Comparison of ENCODE assay signal across 11 mouse cellular contexts in genomic region chr8:48688188-48688587, GRCm38 (mm10).
DNase-seq lines count a peak whose midpoint lies in the region; ATAC-seq and TF ChIP-seq lines count a peak whose summit lies in the region.
"Had no signal": no experiment of that assay in that cellular context is flagged by ENCODE, and none has a peak within 500 bp of the region (broad histone marks: within the 10 kb centered on the region; RNA-seq: fewer than 3 reads in every experiment).

No protein-coding gene starts in this region.

- H3K4me3 ChIP-seq in kidney, postnatal 0 days (replicated peaks; ENCODE audit: low read depth, low read length) = no peak overlapping the region
- H3K4me3 ChIP-seq in intestine, embryonic 15.5 days (replicated peaks) = no peak overlapping the region
- no peak overlapping the region for H3K4me3 ChIP-seq in hindbrain, embryonic 12.5 days
- H3K4me3 ChIP-seq: limb, embryonic 12.5 days had no signal

- WGBS in kidney, postnatal 0 days = 26% methylated on average over 9 of the region's 9 CpGs
- 20% methylated on average over 9 of the region's 9 CpGs for WGBS in intestine, embryonic 15.5 days
- 77% methylated on average over 9 of the region's 9 CpGs for WGBS in hindbrain, embryonic 12.5 days

- no peak overlapping the region for H3K4me2 ChIP-seq in kidney, postnatal 0 days (ENCODE audit: low read length)
- H3K4me2 ChIP-seq in intestine, embryonic 15.5 days (replicated peaks) = 0 out of 2 replicates have a peak overlapping the region, but pooled peaks have one; percentile 26
- H3K4me2 ChIP-seq in hindbrain, embryonic 12.5 days (replicated peaks) = no peak overlapping the region
- H3K4me2 ChIP-seq: limb, embryonic 12.5 days; midbrain, embryonic 11.5 days had no signal

- TF ChIP-seq CTCF in kidney, postnatal 0 days (IDR thresholded peaks at IDR 0.05; ENCODE audit: low read depth) = no peak

- no peaks in the 10 kb centered on the region for H3K9me3 ChIP-seq in kidney, postnatal 0 days (replicated peaks; ENCODE audit: low read length)
- no peaks in the 10 kb centered on the region for H3K9me3 ChIP-seq in intestine, embryonic 15.5 days
- H3K9me3 ChIP-seq in hindbrain, embryonic 12.5 days (replicated peaks) = no peaks in the 10 kb centered on the region
- H3K9me3 ChIP-seq: limb, embryonic 12.5 days had no signal

- H3K36me3 ChIP-seq in kidney, postnatal 0 days (ENCODE audit: insufficient read depth, low read length) = no peaks in the 10 kb centered on the region
- no peaks in the 10 kb centered on the region for H3K36me3 ChIP-seq in intestine, embryonic 15.5 days
- no peaks in the 10 kb centered on the region for H3K36me3 ChIP-seq in hindbrain, embryonic 12.5 days
- H3K36me3 ChIP-seq: limb, embryonic 12.5 days had no signal

- peak; percentile 39 for DNase-seq in adrenal gland, postnatal 10 days
- DNase-seq in adrenal gland, adult 18-20 months (ENCODE audit: low spot score in 2 of 2) = no peak
- peak; percentile 80 for DNase-seq in kidney, postnatal 0 days (ENCODE audit: low spot score)
- DNase-seq in kidney, adult 8-10 months = no peak
- peak; percentile 39 for DNase-seq in MN1 (ENCODE audit: low spot score)
- DNase-seq in ovary, adult 18-20 months (ENCODE audit: low spot score) = no peak

- 0 out of 2 replicates have a peak, but pooled peaks cover 7% of the 10 kb centered on the region for H3K4me1 ChIP-seq in kidney, postnatal 0 days (replicated peaks; ENCODE audit: insufficient read depth, low read length)
- H3K4me1 ChIP-seq in intestine, embryonic 15.5 days (replicated peaks) = peaks cover 9% of the 10 kb centered on the region; the same call in 1 of the 2 replicates
- no peaks in the 10 kb centered on the region for H3K4me1 ChIP-seq in hindbrain, embryonic 12.5 days

- H3K27me3 ChIP-seq in kidney, postnatal 0 days (ENCODE audit: insufficient read depth, low read length) = no peaks in the 10 kb centered on the region
- H3K27me3 ChIP-seq in intestine, embryonic 15.5 days (replicated peaks) = no peaks in the 10 kb centered on the region
- no peaks in the 10 kb centered on the region for H3K27me3 ChIP-seq in hindbrain, embryonic 12.5 days
- H3K27me3 ChIP-seq: limb, embryonic 12.5 days had no signal

- no peak overlapping the region for H3K9ac ChIP-seq in kidney, postnatal 0 days (ENCODE audit: low read depth, low read length)
- no peak overlapping the region for H3K9ac ChIP-seq in intestine, embryonic 15.5 days
- no peak overlapping the region for H3K9ac ChIP-seq in hindbrain, embryonic 12.5 days
- H3K9ac ChIP-seq: limb, embryonic 12.5 days had no signal

- 0 out of 2 replicates have a peak overlapping the region, but pooled peaks have one; percentile 36 for H3K27ac ChIP-seq in kidney, postnatal 0 days
- H3K27ac ChIP-seq in intestine, embryonic 15.5 days = peak overlapping the region; percentile 32; the same call in 1 of the 2 replicates
- no peak overlapping the region for H3K27ac ChIP-seq in hindbrain, embryonic 12.5 days
- H3K27ac ChIP-seq: limb, embryonic 12.5 days had no signal

- no peak for ATAC-seq in kidney, postnatal 0 days (replicated peaks; ENCODE audit: low FRiP score, low read depth)
- ATAC-seq in intestine, embryonic 15.5 days = peak; percentile 81
- ATAC-seq in hindbrain, embryonic 12.5 days (ENCODE audit: low FRiP score) = no peak
- ATAC-seq: inflammation-experienced regulatory T-cells, adult 6 months had no signal

Comparison
In these comparisons a context has a peak if more than half of its experiments do, and no peak if none do; other contexts are left out.
1. DNase-seq: peak in adrenal gland, postnatal 10 days (single experiment), kidney, postnatal 0 days (single experiment) and MN1 (single experiment); none in adrenal gland, adult 18-20 months (0 of 2), kidney, adult 8-10 months (0 of 2) and ovary, adult 18-20 months (single experiment).